In the genomic region with DNA sequence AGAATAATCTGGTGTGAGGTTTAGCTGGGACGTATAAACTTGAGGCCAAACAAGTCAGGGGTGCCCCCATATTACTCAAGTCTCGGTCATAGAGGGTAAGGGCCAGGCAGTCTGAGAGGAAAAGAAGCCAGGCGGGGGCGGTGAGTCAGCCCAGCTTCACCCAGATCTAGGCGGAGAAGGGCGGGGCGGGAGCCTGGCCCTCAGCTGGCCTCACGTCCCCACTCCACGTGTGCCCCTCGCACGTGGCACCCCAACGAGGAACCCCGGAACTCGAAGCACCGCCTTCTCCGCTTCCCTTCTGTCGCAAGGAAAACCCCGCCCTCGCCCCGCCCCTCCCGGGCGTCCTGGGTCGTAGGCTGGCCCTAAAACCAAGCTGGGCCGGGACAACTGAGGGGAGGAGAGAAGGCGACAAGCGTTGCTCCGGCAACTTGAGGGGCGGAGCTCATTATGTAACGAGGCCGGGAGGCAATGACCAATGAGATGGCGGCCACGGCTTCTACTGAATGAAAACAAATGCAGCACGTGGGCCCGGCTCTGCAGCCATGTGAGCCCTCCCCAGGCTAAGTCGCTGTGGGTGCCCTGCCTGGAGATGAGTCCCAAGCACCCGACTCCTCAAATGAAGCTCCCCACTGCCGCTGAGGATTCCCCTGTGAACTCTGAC, we compare ENCODE assay signal across 7 mouse cellular contexts. TPM values are rescaled to one million over a fixed set of nuclear protein-coding genes. Genes with fewer than 3 reads are reported as not detected.
DNase-seq lines count a peak whose midpoint lies in the region; ATAC-seq lines count a peak whose summit lies in the region.

No protein-coding gene starts in this region.

- peaks cover 65% of the 10 kb centered on the region for H3K4me1 ChIP-seq in intestine, embryonic 15.5 days (replicated peaks)
- peaks cover 66% of the 10 kb centered on the region for H3K4me1 ChIP-seq in midbrain, embryonic 10.5 days

- intact Hi-C loops in gastrocnemius, postnatal 14 days (cut with DNase I; ENCODE audit: low total_unique reads), result no loop called here
- intact Hi-C loops in left cerebral cortex, postnatal 25 days (cut with DNase I), result loop anchor here (2.0 kb wide), 1 partner anchor 13 kb away; no protein-coding TSS in a partner anchor

- peak; percentile 100 for DNase-seq in adrenal gland, adult (ENCODE audit: inconsistent age in 2 of 2, low spot score in 1 of 2)
- peak; percentile 98 for DNase-seq in embryo, embryonic 10.5 days (ENCODE audit: low spot score)
- DNase-seq in gastrocnemius, postnatal 14 days, result peak; percentile 100
- DNase-seq in left cerebral cortex, postnatal 25 days (ENCODE audit: low spot score in 2 of 2), result peak; percentile 99 to 100
- DNase-seq in midbrain, embryonic 10.5 days (ENCODE audit: low spot score), result peak; percentile 94
- peak; percentile 91 for DNase-seq in right cerebral cortex, postnatal 4 days

- H3K36me3 ChIP-seq in intestine, embryonic 15.5 days, result peaks cover 21% of the 10 kb centered on the region
- H3K36me3 ChIP-seq in midbrain, embryonic 10.5 days, result peaks cover 22% of the 10 kb centered on the region

- peak overlapping the region; percentile 32 for H3K4me3 ChIP-seq in intestine, embryonic 15.5 days (replicated peaks)
- peak overlapping the region; percentile 56 for H3K4me3 ChIP-seq in midbrain, embryonic 10.5 days

- peak overlapping the region; percentile 43; the same call in 1 of the 2 replicates for H3K9ac ChIP-seq in intestine, embryonic 15.5 days

- H3K27me3 ChIP-seq in intestine, embryonic 15.5 days (replicated peaks), result no peaks in the 10 kb centered on the region
- peaks cover 8% of the 10 kb centered on the region; the same call in 1 of the 2 replicates for H3K27me3 ChIP-seq in midbrain, embryonic 10.5 days (ENCODE audit: low read depth, poor library complexity, severe bottlenecking)

- under 1% methylated on average over 37 of the region's 37 CpGs for WGBS in intestine, embryonic 15.5 days
- 2% methylated on average over 37 of the region's 37 CpGs for WGBS in midbrain, embryonic 10.5 days

- peak; percentile 84 for ATAC-seq in intestine, embryonic 15.5 days

- H3K4me2 ChIP-seq in intestine, embryonic 15.5 days (replicated peaks), result peak overlapping the region; percentile 76

- peak overlapping the region; percentile 14; the same call in 1 of the 2 replicates for H3K27ac ChIP-seq in intestine, embryonic 15.5 days
- peak overlapping the region; percentile 83 for H3K27ac ChIP-seq in midbrain, embryonic 10.5 days (replicated peaks)

- no peaks in the 10 kb centered on the region for H3K9me3 ChIP-seq in intestine, embryonic 15.5 days
- no peaks in the 10 kb centered on the region for H3K9me3 ChIP-seq in midbrain, embryonic 10.5 days (replicated peaks)

RNA-seq across cellular contexts. Expression of a gene that starts 1.4 kb away (rescaled TPM):
- total RNA-seq in gastrocnemius, postnatal 14 days (2021), result 10 to 100 TPM; 27.3 to 64.6 TPM
- polyA plus RNA-seq in intestine, embryonic 15.5 days (2015; fragmentation: Nextera tagmentation; extraction: Ambion mirVana), result 2.6 and 2.7 TPM in 2 replicates
- 100 to 1,000 TPM in 1 of 2 experiments, 10 to 100 TPM in 1; 92.5 to 121 TPM for total RNA-seq in left cerebral cortex, postnatal 25 days (2021)
- 1.4 TPM in 2 replicates for polyA plus RNA-seq in midbrain, embryonic 10.5 days (2016; fragmentation: Nextera tagmentation; extraction: Ambion mirVana)

RNA-seq across cellular contexts. Expression of a gene that starts 21.6 kb away (rescaled TPM):
- 10 to 100 TPM; 49.0 to 55.3 TPM for total RNA-seq in gastrocnemius, postnatal 14 days (2021)
- 18.9 and 19.7 TPM in 2 replicates for polyA plus RNA-seq in intestine, embryonic 15.5 days (2015; fragmentation: Nextera tagmentation; extraction: Ambion mirVana)
- 100 to 1,000 TPM; 190 to 193 TPM for total RNA-seq in left cerebral cortex, postnatal 25 days (2021)
- polyA plus RNA-seq in midbrain, embryonic 10.5 days (2016; fragmentation: Nextera tagmentation; extraction: Ambion mirVana), result 22.9 and 24.3 TPM in 2 replicates

RNA-seq across cellular contexts. Expression of a gene that starts 30.9 kb away (rescaled TPM):
- 10 to 100 TPM; 20.1 to 21.5 TPM for total RNA-seq in gastrocnemius, postnatal 14 days (2021)
- 28.2 and 29.8 TPM in 2 replicates for polyA plus RNA-seq in intestine, embryonic 15.5 days (2015; fragmentation: Nextera tagmentation; extraction: Ambion mirVana)
- 10 to 100 TPM; 53.9 to 54.7 TPM for total RNA-seq in left cerebral cortex, postnatal 25 days (2021)
- polyA plus RNA-seq in midbrain, embryonic 10.5 days (2016; fragmentation: Nextera tagmentation; extraction: Ambion mirVana), result 49.0 and 55.7 TPM in 2 replicates

RNA-seq across cellular contexts. Expression of a gene that starts 33.3 kb away (rescaled TPM):
- 100 to 1,000 TPM in 1 of 2 experiments, 10 to 100 TPM in 1; 91.8 to 106 TPM for total RNA-seq in gastrocnemius, postnatal 14 days (2021)
- 42.7 and 45.5 TPM in 2 replicates for polyA plus RNA-seq in intestine, embryonic 15.5 days (2015; fragmentation: Nextera tagmentation; extraction: Ambion mirVana)
- 100 to 1,000 TPM; 719 to 771 TPM for total RNA-seq in left cerebral cortex, postnatal 25 days (2021)
- 9.5 and 15.6 TPM in 2 replicates for polyA plus RNA-seq in midbrain, embryonic 10.5 days (2016; fragmentation: Nextera tagmentation; extraction: Ambion mirVana)

RNA-seq across cellular contexts. Expression of a gene that starts 44.5 kb away (rescaled TPM):
- total RNA-seq in gastrocnemius, postnatal 14 days (2021), result 10 to 100 TPM; 40.3 to 42.0 TPM
- 39.6 and 42.5 TPM in 2 replicates for polyA plus RNA-seq in intestine, embryonic 15.5 days (2015; fragmentation: Nextera tagmentation; extraction: Ambion mirVana)
- total RNA-seq in left cerebral cortex, postnatal 25 days (2021), result 100 to 1,000 TPM; 116 to 131 TPM
- 74.1 and 82.2 TPM in 2 replicates for polyA plus RNA-seq in midbrain, embryonic 10.5 days (2016; fragmentation: Nextera tagmentation; extraction: Ambion mirVana)

Comparison
In these comparisons a context has a peak if more than half of its experiments do, and no peak if none do; other contexts are left out.
1. Peak in every context shown above with its lines: DNase-seq, ATAC-seq, H3K4me3 ChIP-seq and H3K27ac ChIP-seq.